10 mouse cellular contexts compared by ENCODE assay signal in the genomic region with DNA sequence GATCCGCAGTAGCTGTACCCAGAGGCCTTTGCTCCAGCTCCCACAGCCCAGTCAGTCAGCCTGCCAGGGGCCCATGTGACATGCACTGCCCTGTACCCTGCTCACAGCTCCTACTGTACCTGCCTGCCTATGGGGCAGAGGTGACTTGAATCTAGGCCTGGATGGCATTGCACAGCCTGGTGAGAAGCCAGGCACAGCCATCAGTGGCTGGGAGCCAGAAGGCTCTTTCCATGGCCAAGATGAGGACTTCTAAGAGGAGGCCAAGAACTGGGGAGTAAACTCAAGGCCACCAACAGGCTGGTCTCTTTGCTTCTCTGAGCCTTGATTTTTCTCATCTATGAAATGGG. TPM values are rescaled to one million over a fixed set of nuclear protein-coding genes. Genes with fewer than 3 reads are reported as not detected.
DNase-seq lines count a peak whose midpoint lies in the region; ATAC-seq lines count a peak whose summit lies in the region.
"Had no signal": no experiment of that assay in that cellular context is flagged by ENCODE, and none has a peak within 500 bp of the region (broad histone marks: within the 10 kb centered on the region; RNA-seq: fewer than 3 reads in every experiment).

No protein-coding gene starts in this region.

- H3K4me3 ChIP-seq in heart, embryonic 13.5 days, result no peak overlapping the region
- no peak overlapping the region for H3K4me3 ChIP-seq in heart, embryonic 11.5 days (ENCODE audit: low read depth, low read length)
- H3K4me3 ChIP-seq in midbrain, embryonic 10.5 days, result no peak overlapping the region
- H3K4me3 ChIP-seq in midbrain, embryonic 15.5 days, result no peak overlapping the region
- H3K4me3 ChIP-seq in embryonic facial prominence, embryonic 13.5 days, result no peak overlapping the region
- H3K4me3 ChIP-seq: hindbrain, embryonic 15.5 days; layer of hippocampus, adult 2 months had no signal

- H3K27me3 ChIP-seq in heart, embryonic 13.5 days (replicated peaks), result peaks cover 34% of the 10 kb centered on the region
- peaks cover 7% of the 10 kb centered on the region; the same call in 1 of the 2 replicates for H3K27me3 ChIP-seq in heart, embryonic 11.5 days (ENCODE audit: control insufficient read depth, insufficient read depth, low read length)
- H3K27me3 ChIP-seq in midbrain, embryonic 10.5 days (ENCODE audit: low read depth, poor library complexity, severe bottlenecking), result no peaks in the 10 kb centered on the region
- no peaks in the 10 kb centered on the region for H3K27me3 ChIP-seq in midbrain, embryonic 15.5 days (replicated peaks)
- no peaks in the 10 kb centered on the region for H3K27me3 ChIP-seq in embryonic facial prominence, embryonic 13.5 days
- H3K27me3 ChIP-seq: hindbrain, embryonic 15.5 days had no signal

- H3K4me2 ChIP-seq in heart, embryonic 13.5 days, result no peak overlapping the region
- H3K4me2 ChIP-seq in heart, embryonic 11.5 days, result no peak overlapping the region
- no peak overlapping the region for H3K4me2 ChIP-seq in midbrain, embryonic 15.5 days
- H3K4me2 ChIP-seq in embryonic facial prominence, embryonic 13.5 days, result no peak overlapping the region
- H3K4me2 ChIP-seq: hindbrain, embryonic 15.5 days had no signal

- ATAC-seq in heart, embryonic 13.5 days (ENCODE audit: extremely low read depth, insufficient number of reproducible peaks, low FRiP score, low TSS enrichment), result no peak
- ATAC-seq in heart, embryonic 11.5 days (replicated peaks; ENCODE audit: insufficient number of reproducible peaks, low FRiP score, low TSS enrichment), result no peak
- ATAC-seq in midbrain, embryonic 15.5 days (replicated peaks), result no peak
- ATAC-seq in embryonic facial prominence, embryonic 13.5 days (ENCODE audit: insufficient number of reproducible peaks, insufficient read depth, low FRiP score, low TSS enrichment, low read depth), result no peak; the same call in 1 of the 2 replicates

- peaks cover 34% of the 10 kb centered on the region for H3K4me1 ChIP-seq in heart, embryonic 13.5 days
- peaks cover 9% of the 10 kb centered on the region; the same call in 1 of the 2 replicates for H3K4me1 ChIP-seq in heart, embryonic 11.5 days (ENCODE audit: control insufficient read depth, insufficient read depth, low read length)
- peaks cover 88% of the 10 kb centered on the region for H3K4me1 ChIP-seq in midbrain, embryonic 10.5 days
- peaks cover 63% of the 10 kb centered on the region for H3K4me1 ChIP-seq in midbrain, embryonic 15.5 days
- H3K4me1 ChIP-seq in embryonic facial prominence, embryonic 13.5 days, result peaks cover 80% of the 10 kb centered on the region

- H3K9ac ChIP-seq in heart, embryonic 13.5 days, result no peak overlapping the region
- no peak overlapping the region for H3K9ac ChIP-seq in heart, embryonic 11.5 days (ENCODE audit: low read depth, low read length)
- H3K9ac ChIP-seq in midbrain, embryonic 15.5 days, result no peak overlapping the region
- no peak overlapping the region for H3K9ac ChIP-seq in embryonic facial prominence, embryonic 13.5 days
- H3K9ac ChIP-seq: hindbrain, embryonic 15.5 days had no signal

- WGBS in heart, embryonic 13.5 days, result 100% methylated on average over 1 of the region's 1 CpGs
- 88% methylated on average over 1 of the region's 1 CpGs for WGBS in heart, embryonic 11.5 days (ENCODE audit: insufficient replicate concordance)
- WGBS in midbrain, embryonic 10.5 days, result 92% methylated on average over 1 of the region's 1 CpGs
- WGBS in midbrain, embryonic 15.5 days, result 95% methylated on average over 1 of the region's 1 CpGs
- 94% methylated on average over 1 of the region's 1 CpGs for WGBS in embryonic facial prominence, embryonic 13.5 days

- H3K9me3 ChIP-seq in heart, embryonic 13.5 days, result no peaks in the 10 kb centered on the region
- H3K9me3 ChIP-seq in heart, embryonic 11.5 days (replicated peaks; ENCODE audit: control insufficient read depth, low read length), result no peaks in the 10 kb centered on the region
- H3K9me3 ChIP-seq in midbrain, embryonic 10.5 days (replicated peaks), result no peaks in the 10 kb centered on the region
- no peaks in the 10 kb centered on the region for H3K9me3 ChIP-seq in midbrain, embryonic 15.5 days
- H3K9me3 ChIP-seq in embryonic facial prominence, embryonic 13.5 days, result no peaks in the 10 kb centered on the region
- H3K9me3 ChIP-seq: hindbrain, embryonic 15.5 days had no signal

- H3K36me3 ChIP-seq in heart, embryonic 13.5 days, result no peaks in the 10 kb centered on the region
- H3K36me3 ChIP-seq in heart, embryonic 11.5 days (ENCODE audit: control insufficient read depth, insufficient read depth, low read length), result no peaks in the 10 kb centered on the region
- H3K36me3 ChIP-seq in midbrain, embryonic 10.5 days, result peaks cover 41% of the 10 kb centered on the region
- no peaks in the 10 kb centered on the region for H3K36me3 ChIP-seq in midbrain, embryonic 15.5 days (replicated peaks)
- no peaks in the 10 kb centered on the region for H3K36me3 ChIP-seq in embryonic facial prominence, embryonic 13.5 days
- H3K36me3 ChIP-seq: hindbrain, embryonic 15.5 days had no signal

- no peak for DNase-seq in midbrain, embryonic 10.5 days (ENCODE audit: low spot score)
- no peak for DNase-seq in frontal cortex, postnatal 25 days (ENCODE audit: low spot score in 2 of 2)
- DNase-seq in embryo, embryonic 10.5 days (ENCODE audit: low spot score), result no peak
- DNase-seq: liver had no signal

- H3K27ac ChIP-seq in heart, embryonic 13.5 days (replicated peaks), result peak overlapping the region; percentile 54
- no peak overlapping the region for H3K27ac ChIP-seq in heart, embryonic 11.5 days (ENCODE audit: low read depth, low read length)
- 0 out of 2 replicates have a peak overlapping the region, but pooled peaks have one; percentile 38 for H3K27ac ChIP-seq in midbrain, embryonic 10.5 days (replicated peaks)
- H3K27ac ChIP-seq in midbrain, embryonic 15.5 days, result no peak overlapping the region
- 0 out of 2 replicates have a peak overlapping the region, but pooled peaks have one; percentile 92 for H3K27ac ChIP-seq in embryonic facial prominence, embryonic 13.5 days
- H3K27ac ChIP-seq: layer of hippocampus, adult 2 months had no signal

RNA-seq across cellular contexts. Expression of a gene that starts 53.2 kb away (rescaled TPM):
- polyA plus RNA-seq in heart, embryonic 13.5 days (2015; fragmentation: Nextera tagmentation; extraction: Ambion mirVana), result 1.2 and 1.3 TPM in 2 replicates
- 2.5 and 2.7 TPM in 2 replicates for polyA plus RNA-seq in heart, embryonic 11.5 days (2014; fragmentation: Nextera tagmentation; extraction: Ambion mirVana)
- polyA plus RNA-seq in midbrain, embryonic 10.5 days (2016; fragmentation: Nextera tagmentation; extraction: Ambion mirVana), result 15.6 and 20.9 TPM in 2 replicates
- polyA plus RNA-seq in midbrain, embryonic 15.5 days (2015; fragmentation: Nextera tagmentation; extraction: Ambion mirVana), result 31.0 and 31.7 TPM in 2 replicates
- 7.9 and 13.3 TPM in 2 replicates for polyA plus RNA-seq in embryonic facial prominence, embryonic 13.5 days (2015; fragmentation: Nextera tagmentation; extraction: Ambion mirVana)

Comparison
In these comparisons a context has a peak if more than half of its experiments do, and no peak if none do; other contexts are left out.
1. H3K27ac ChIP-seq: peak in heart, embryonic 13.5 days (single experiment), midbrain, embryonic 10.5 days (single experiment) and embryonic facial prominence, embryonic 13.5 days (single experiment); none in heart, embryonic 11.5 days (single experiment) and midbrain, embryonic 15.5 days (single experiment).